In the genomic region with DNA sequence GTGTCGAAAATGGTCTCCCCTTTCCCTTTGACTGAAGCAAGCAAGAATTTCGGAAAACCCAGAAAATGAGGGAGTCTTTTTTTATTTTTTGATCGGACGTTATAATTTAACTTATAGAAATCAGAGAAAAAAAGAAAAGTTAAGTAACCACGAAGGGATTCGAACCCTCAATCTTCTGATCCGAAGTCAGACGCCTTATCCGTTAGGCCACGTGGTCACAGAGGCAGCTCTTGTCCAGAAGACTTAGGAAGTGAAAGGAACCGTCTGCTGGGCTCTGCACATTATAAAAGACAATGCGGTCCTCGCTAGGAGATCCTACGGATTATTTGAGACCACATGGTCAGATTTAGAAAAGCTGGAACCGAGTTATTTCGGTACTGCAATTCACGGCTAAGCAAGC, we compare ENCODE assay signal across 8 mouse cellular contexts. TPM values are rescaled to one million over a fixed set of nuclear protein-coding genes. Genes with fewer than 3 reads are reported as not detected.
A peak's percentile ranks its signal among the peaks of the same experiment; 100 is the strongest.
DNase-seq lines count a peak whose midpoint lies in the region; ATAC-seq and TF ChIP-seq lines count a peak whose summit lies in the region.

No protein-coding gene starts in this region.

- peak overlapping the region; percentile 55 for H3K4me2 ChIP-seq in embryonic facial prominence, embryonic 14.5 days (ENCODE audit: low read depth, low read length)
- H3K4me2 ChIP-seq in limb, embryonic 11.5 days (ENCODE audit: low read depth, severe bottlenecking): peak overlapping the region; percentile 42
- peak overlapping the region; percentile 50 for H3K4me2 ChIP-seq in midbrain, embryonic 12.5 days (replicated peaks)

- TF ChIP-seq POLR2A in heart, adult 2 months (IDR thresholded peaks at IDR 0.05; ENCODE audit: insufficient read depth, low read depth, low read length): no peak

- H3K4me1 ChIP-seq in embryonic facial prominence, embryonic 14.5 days (ENCODE audit: control insufficient read depth, insufficient read depth, low read length): peaks cover 7% of the 10 kb centered on the region; the same call in 1 of the 2 replicates
- no peaks in the 10 kb centered on the region; the same call in none of the 2 replicates for H3K4me1 ChIP-seq in heart, adult 2 months (ENCODE audit: control insufficient read depth, insufficient read depth, low read length)
- peaks cover 4% of the 10 kb centered on the region for H3K4me1 ChIP-seq in limb, embryonic 11.5 days (ENCODE audit: control insufficient read depth, insufficient read depth, low read length)
- peaks cover 13% of the 10 kb centered on the region for H3K4me1 ChIP-seq in midbrain, embryonic 12.5 days

- H3K79me2 ChIP-seq in heart, adult 2 months (replicated peaks; ENCODE audit: control insufficient read depth, insufficient read depth, low read length): no peaks in the 10 kb centered on the region

- peak overlapping the region; percentile 66; the same call in 1 of the 2 replicates for H3K27ac ChIP-seq in embryonic facial prominence, embryonic 14.5 days (replicated peaks; ENCODE audit: low read depth, low read length)
- no peak overlapping the region for H3K27ac ChIP-seq in heart, adult 2 months
- no peak overlapping the region for H3K27ac ChIP-seq in limb, embryonic 11.5 days (replicated peaks; ENCODE audit: low read depth, low read length)
- H3K27ac ChIP-seq in midbrain, embryonic 12.5 days (replicated peaks): peak overlapping the region; percentile 63; the same call in 1 of the 2 replicates

- intact Hi-C loops in heart, adult 2 months (cut with DNase I): loop anchor here (5.0 kb wide), 1 partner anchor 1499 kb away; no protein-coding TSS in a partner anchor

- H3K9me3 ChIP-seq in embryonic facial prominence, embryonic 14.5 days (ENCODE audit: control insufficient read depth, low read length): no peaks in the 10 kb centered on the region
- H3K9me3 ChIP-seq in limb, embryonic 11.5 days (ENCODE audit: control insufficient read depth, low read length): no peaks in the 10 kb centered on the region
- no peaks in the 10 kb centered on the region for H3K9me3 ChIP-seq in midbrain, embryonic 12.5 days

- H3K9ac ChIP-seq in embryonic facial prominence, embryonic 14.5 days (ENCODE audit: low read depth, low read length): peak overlapping the region; percentile 52
- peak overlapping the region; percentile 66 for H3K9ac ChIP-seq in heart, adult 2 months (ENCODE audit: low read depth, low read length)
- peak overlapping the region; percentile 41; the same call in 1 of the 2 replicates for H3K9ac ChIP-seq in limb, embryonic 11.5 days (ENCODE audit: low read length)
- H3K9ac ChIP-seq in midbrain, embryonic 12.5 days (replicated peaks): peak overlapping the region; percentile 56

- DNase-seq in 3134 (ENCODE audit: extremely low read depth, insufficient read length, low spot score): peak; percentile 51
- DNase-seq in adrenal gland, postnatal 4 days (ENCODE audit: low spot score in 2 of 2): peak; percentile 74 to 85
- peak; percentile 94 for DNase-seq in embryonic facial prominence, embryonic 14.5 days (ENCODE audit: low spot score)
- peak; percentile 86 to 91 for DNase-seq in heart, adult 2 months
- DNase-seq in kidney, adult 8-10 months: peak; percentile 82 to 92
- DNase-seq in limb, embryonic 11.5 days (ENCODE audit: low spot score): peak; percentile 97
- peak; percentile 92 for DNase-seq in skeletal muscle tissue, adult 2 months (ENCODE audit: low read depth, low spot score)

- no peaks in the 10 kb centered on the region for H3K36me3 ChIP-seq in embryonic facial prominence, embryonic 14.5 days (ENCODE audit: control insufficient read depth, insufficient read depth, low read length)
- H3K36me3 ChIP-seq in heart, adult 2 months (ENCODE audit: control insufficient read depth, insufficient read depth, low read length): no peaks in the 10 kb centered on the region; the same call in 1 of the 2 replicates
- no peaks in the 10 kb centered on the region for H3K36me3 ChIP-seq in limb, embryonic 11.5 days (ENCODE audit: control insufficient read depth, insufficient read depth, low read length)
- H3K36me3 ChIP-seq in midbrain, embryonic 12.5 days: no peaks in the 10 kb centered on the region

- peak; percentile 95 for TF ChIP-seq EP300 in heart, adult 2 months (IDR thresholded peaks at IDR 0.05; ENCODE audit: insufficient read depth, low read depth, low read length)

- under 1% methylated on average over 17 of the region's 17 CpGs for WGBS in embryonic facial prominence, embryonic 14.5 days
- 1% methylated on average over 17 of the region's 17 CpGs for WGBS in heart, adult 2 months
- WGBS in limb, embryonic 11.5 days: under 1% methylated on average over 17 of the region's 17 CpGs
- under 1% methylated on average over 17 of the region's 17 CpGs for WGBS in midbrain, embryonic 12.5 days

- peak overlapping the region; percentile 41 for H3K4me3 ChIP-seq in embryonic facial prominence, embryonic 14.5 days (ENCODE audit: low read depth, low read length)
- peak overlapping the region; percentile 47 for H3K4me3 ChIP-seq in heart, adult 2 months
- peak overlapping the region; percentile 33 for H3K4me3 ChIP-seq in limb, embryonic 11.5 days (ENCODE audit: low read depth, low read length)
- H3K4me3 ChIP-seq in midbrain, embryonic 12.5 days: peak overlapping the region; percentile 42

- no peaks in the 10 kb centered on the region for H3K27me3 ChIP-seq in embryonic facial prominence, embryonic 14.5 days (replicated peaks; ENCODE audit: control insufficient read depth, insufficient read depth, low read length)
- H3K27me3 ChIP-seq in heart, adult 2 months (ENCODE audit: control insufficient read depth, insufficient read depth, low read length): no peaks in the 10 kb centered on the region
- no peaks in the 10 kb centered on the region for H3K27me3 ChIP-seq in limb, embryonic 11.5 days (ENCODE audit: control insufficient read depth, insufficient read depth, low read length)
- H3K27me3 ChIP-seq in midbrain, embryonic 12.5 days: no peaks in the 10 kb centered on the region

- ATAC-seq in embryonic facial prominence, embryonic 14.5 days (ENCODE audit: low read depth): peak; percentile 53; the same call in 1 of the 2 replicates
- ATAC-seq in limb, embryonic 11.5 days (ENCODE audit: insufficient number of reproducible peaks, low FRiP score, low TSS enrichment, low read depth): no peak
- ATAC-seq in midbrain, embryonic 12.5 days (ENCODE audit: low FRiP score, low read depth): peak; percentile 35; the same call in 1 of the 2 replicates

- TF ChIP-seq CTCF in heart, adult 2 months (IDR thresholded peaks at IDR 0.05): no peak

RNA-seq across cellular contexts. Expression of gene Hist1h4h, which starts 4.5 kb away (rescaled TPM):
- 1,000 to 10,000 TPM; 1,239 to 1,302 TPM for total RNA-seq in adrenal gland, postnatal 4 days (2021)
- polyA plus RNA-seq in embryonic facial prominence, embryonic 14.5 days (2014; fragmentation: Nextera tagmentation; extraction: Ambion mirVana): 5.1 and 5.6 TPM in 2 replicates
- 100 to 1,000 TPM; 212 to 239 TPM for total RNA-seq in heart, adult 2 months (2021)
- 53.1 and 61.9 TPM in 2 replicates for polyA plus RNA-seq in heart, adult 2 months (2012; rRNA removed)
- polyA plus RNA-seq in limb, embryonic 11.5 days (2014; fragmentation: Nextera tagmentation; extraction: Ambion mirVana): 4.0 and 5.6 TPM in 2 replicates
- polyA plus RNA-seq in midbrain, embryonic 12.5 days (2016; fragmentation: Nextera tagmentation; extraction: Ambion mirVana): 4.2 and 4.4 TPM in 2 replicates

RNA-seq across cellular contexts. Expression of gene Hist1h2af, which starts 7.4 kb away (rescaled TPM):
- 100 to 1,000 TPM; 512 to 538 TPM for total RNA-seq in adrenal gland, postnatal 4 days (2021)
- polyA plus RNA-seq in embryonic facial prominence, embryonic 14.5 days (2014; fragmentation: Nextera tagmentation; extraction: Ambion mirVana): 5.2 and 7.0 TPM in 2 replicates
- total RNA-seq in heart, adult 2 months (2021): 1 to 10 TPM; 4.4 to 9.8 TPM
- polyA plus RNA-seq in heart, adult 2 months (2012; rRNA removed): 1.9 and 2.0 TPM in 2 replicates
- 5.1 and 7.9 TPM in 2 replicates for polyA plus RNA-seq in limb, embryonic 11.5 days (2014; fragmentation: Nextera tagmentation; extraction: Ambion mirVana)
- 7.9 and 8.4 TPM in 2 replicates for polyA plus RNA-seq in midbrain, embryonic 12.5 days (2016; fragmentation: Nextera tagmentation; extraction: Ambion mirVana)

RNA-seq across cellular contexts. Expression of gene Hist1h3g, which starts 8.9 kb away (rescaled TPM):
- 100 to 1,000 TPM; 144 to 196 TPM for total RNA-seq in adrenal gland, postnatal 4 days (2021)
- polyA plus RNA-seq in embryonic facial prominence, embryonic 14.5 days (2014; fragmentation: Nextera tagmentation; extraction: Ambion mirVana): 3.7 and 4.1 TPM in 2 replicates
- 1 to 10 TPM in 1 of 2 experiments, under 1 TPM in 1; 0.94 to 2.1 TPM for total RNA-seq in heart, adult 2 months (2021)
- polyA plus RNA-seq in heart, adult 2 months (2012; rRNA removed): 0.80 and 1.8 TPM in 2 replicates
- polyA plus RNA-seq in limb, embryonic 11.5 days (2014; fragmentation: Nextera tagmentation; extraction: Ambion mirVana): 7.0 and 9.4 TPM in 2 replicates
- 4.8 and 6.9 TPM in 2 replicates for polyA plus RNA-seq in midbrain, embryonic 12.5 days (2016; fragmentation: Nextera tagmentation; extraction: Ambion mirVana)

RNA-seq across cellular contexts. Expression of gene Hist1h2bh, which starts 16.9 kb away (rescaled TPM):
- total RNA-seq in adrenal gland, postnatal 4 days (2021): 10 to 100 TPM; 29.4 to 38.7 TPM
- polyA plus RNA-seq in embryonic facial prominence, embryonic 14.5 days (2014; fragmentation: Nextera tagmentation; extraction: Ambion mirVana): 0.76 and 0.77 TPM in 2 replicates
- total RNA-seq in heart, adult 2 months (2021): 1 to 10 TPM; 1.1 to 1.2 TPM
- 0.29 and 0.61 TPM in 2 replicates for polyA plus RNA-seq in heart, adult 2 months (2012; rRNA removed)
- 0.79 and 1.0 TPM in 2 replicates for polyA plus RNA-seq in limb, embryonic 11.5 days (2014; fragmentation: Nextera tagmentation; extraction: Ambion mirVana)
- polyA plus RNA-seq in midbrain, embryonic 12.5 days (2016; fragmentation: Nextera tagmentation; extraction: Ambion mirVana): 0.56 and 0.64 TPM in 2 replicates

RNA-seq across cellular contexts. Expression of gene Hist1h3f, which starts 17.5 kb away (rescaled TPM):
- total RNA-seq in adrenal gland, postnatal 4 days (2021): 100 to 1,000 TPM; 150 to 177 TPM
- polyA plus RNA-seq in embryonic facial prominence, embryonic 14.5 days (2014; fragmentation: Nextera tagmentation; extraction: Ambion mirVana): 0.71 and 1.0 TPM in 2 replicates
- 1 to 10 TPM; 5.1 to 5.5 TPM for total RNA-seq in heart, adult 2 months (2021)
- 0.94 and 1.1 TPM in 2 replicates for polyA plus RNA-seq in heart, adult 2 months (2012; rRNA removed)
- polyA plus RNA-seq in limb, embryonic 11.5 days (2014; fragmentation: Nextera tagmentation; extraction: Ambion mirVana): 1.4 and 2.0 TPM in 2 replicates
- polyA plus RNA-seq in midbrain, embryonic 12.5 days (2016; fragmentation: Nextera tagmentation; extraction: Ambion mirVana): 1.0 and 1.3 TPM in 2 replicates

Comparison
In these comparisons a context has a peak if more than half of its experiments do, and no peak if none do; other contexts are left out.
1. H3K27ac ChIP-seq: peak in embryonic facial prominence, embryonic 14.5 days (single experiment) and midbrain, embryonic 12.5 days (single experiment); none in heart, adult 2 months (single experiment) and limb, embryonic 11.5 days (single experiment).
2. Peak in every context shown above with its lines, with median percentiles within 50 percentile points of each other: DNase-seq, H3K4me2 ChIP-seq, H3K4me3 ChIP-seq and H3K9ac ChIP-seq.